Mouse (Mus musculus): ENCODE measurements around the gene Myo19. TPM values are rescaled to one million over a fixed set of nuclear protein-coding genes. Genes with fewer than 3 reads are reported as not detected.

Gene Myo19
- polyA plus RNA-seq, 1 experiment from 2014 or later = 10.9 TPM

- Histone ChIP-seq H3K27me3 (replicated peaks; ENCODE audit: control insufficient read depth, insufficient read depth, low read length) (peaks cover 9% of the 10 kb centered on the region), H3K27ac (replicated peaks; ENCODE audit: low read depth, low read length) (no peak overlapping the region), H3K9me3 (ENCODE audit: control insufficient read depth, low read length) (no peaks in the 10 kb centered on the region), H3K36me3 (ENCODE audit: control insufficient read depth, insufficient read depth, low read length) (no peaks in the 10 kb centered on the region), H3K4me2 (ENCODE audit: low read depth, low read length) (no peak overlapping the region), H3K4me3 (ENCODE audit: low read depth, low read length) (no peak overlapping the region), H3K4me1 (ENCODE audit: control insufficient read depth, insufficient read depth, low read length) (peaks cover 3% of the 10 kb centered on the region; the same call in 1 of the 2 replicates), H3K9ac (ENCODE audit: low read depth, low read length) (no peak overlapping the region)
- 1% methylated on average over 12 of the region's 12 CpGs for WGBS
- ATAC-seq (ENCODE audit: low read depth) (no peak), DNase-seq (ENCODE audit: low spot score) (no peak)
Measured at GRCm38 (mm10) chr11:84944639-84945435, 64.9 kb downstream of the Myo19 start.

GRCm38 (mm10) chr11:84945841-84946240 is 65.9 kb downstream of the Myo19 start:
- Histone ChIP-seq H3K4me1 (ENCODE audit: control insufficient read depth, insufficient read depth, low read length) (peaks cover 3% of the 10 kb centered on the region; the same call in 1 of the 2 replicates), H3K4me3 (ENCODE audit: low read depth, low read length) (no peak overlapping the region), H3K9ac (ENCODE audit: low read depth, low read length) (no peak overlapping the region), H3K4me2 (ENCODE audit: low read depth, low read length) (no peak overlapping the region), H3K27me3 (replicated peaks; ENCODE audit: control insufficient read depth, insufficient read depth, low read length) (peaks cover 9% of the 10 kb centered on the region), H3K9me3 (ENCODE audit: control insufficient read depth, low read length) (no peaks in the 10 kb centered on the region), H3K36me3 (ENCODE audit: control insufficient read depth, insufficient read depth, low read length) (no peaks in the 10 kb centered on the region), H3K27ac (replicated peaks; ENCODE audit: low read depth, low read length) (no peak overlapping the region)
- 36% methylated on average over 3 of the region's 3 CpGs for WGBS
- ATAC-seq (ENCODE audit: low read depth) = no peak
- DNase-seq (ENCODE audit: low spot score) = no peak

GRCm38 (mm10) chr11:84947206-84947605 is 67.3 kb downstream of the Myo19 start:
- no peak for DNase-seq (ENCODE audit: low spot score)
- Histone ChIP-seq H3K4me1 (ENCODE audit: control insufficient read depth, insufficient read depth, low read length) (peaks cover 3% of the 10 kb centered on the region; the same call in 1 of the 2 replicates), H3K9ac (ENCODE audit: low read depth, low read length) (no peak overlapping the region), H3K9me3 (ENCODE audit: control insufficient read depth, low read length) (no peaks in the 10 kb centered on the region), H3K36me3 (ENCODE audit: control insufficient read depth, insufficient read depth, low read length) (no peaks in the 10 kb centered on the region), H3K27me3 (replicated peaks; ENCODE audit: control insufficient read depth, insufficient read depth, low read length) (peaks cover 9% of the 10 kb centered on the region), H3K27ac (replicated peaks; ENCODE audit: low read depth, low read length) (no peak overlapping the region), H3K4me3 (ENCODE audit: low read depth, low read length) (no peak overlapping the region), H3K4me2 (ENCODE audit: low read depth, low read length) (no peak overlapping the region)
- ATAC-seq (ENCODE audit: low read depth) = no peak
- 78% methylated on average over 6 of the region's 6 CpGs for WGBS

GRCm38 (mm10) chr11:84948114-84948513 is 68.2 kb downstream of the Myo19 start:
- H3K4me3 ChIP-seq (ENCODE audit: low read depth, low read length) = no peak overlapping the region
- H3K9ac ChIP-seq (ENCODE audit: low read depth, low read length) = no peak overlapping the region
- no peak overlapping the region for H3K4me2 ChIP-seq (ENCODE audit: low read depth, low read length)
- H3K36me3 ChIP-seq (ENCODE audit: control insufficient read depth, insufficient read depth, low read length) = no peaks in the 10 kb centered on the region
- 56% methylated on average over 3 of the region's 3 CpGs for WGBS
- H3K27me3 ChIP-seq (replicated peaks; ENCODE audit: control insufficient read depth, insufficient read depth, low read length) = peaks cover 9% of the 10 kb centered on the region
- DNase-seq (ENCODE audit: low spot score) = no peak
- no peak overlapping the region for H3K27ac ChIP-seq (replicated peaks; ENCODE audit: low read depth, low read length)
- ATAC-seq (ENCODE audit: low read depth) = no peak
- H3K9me3 ChIP-seq (ENCODE audit: control insufficient read depth, low read length) = no peaks in the 10 kb centered on the region
- peaks cover 3% of the 10 kb centered on the region; the same call in 1 of the 2 replicates for H3K4me1 ChIP-seq (ENCODE audit: control insufficient read depth, insufficient read depth, low read length)

DNA sequence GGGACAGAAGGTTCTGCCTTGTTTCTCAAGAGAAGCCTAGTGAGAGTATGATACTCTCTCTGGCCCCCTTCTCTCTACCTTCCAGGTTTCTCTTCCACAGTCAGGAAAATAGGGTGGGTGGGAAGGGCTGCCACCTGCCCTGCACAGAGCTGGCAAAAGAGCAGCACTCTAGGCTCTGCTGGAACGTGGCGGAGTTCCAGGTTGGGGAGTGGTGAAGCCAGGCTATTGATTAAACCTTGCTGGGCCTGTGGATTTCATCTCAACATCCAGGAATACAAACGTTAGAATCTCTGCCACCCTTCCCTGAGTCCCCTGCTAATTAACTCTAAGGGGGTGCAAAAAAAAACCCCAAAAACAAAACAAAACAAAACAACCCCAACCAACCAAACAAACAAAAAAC is 68.6 kb downstream of the Myo19 start:
- Histone ChIP-seq H3K36me3 (ENCODE audit: control insufficient read depth, insufficient read depth, low read length) (no peaks in the 10 kb centered on the region), H3K4me3 (ENCODE audit: low read depth, low read length) (no peak overlapping the region), H3K27me3 (replicated peaks; ENCODE audit: control insufficient read depth, insufficient read depth, low read length) (peaks cover 9% of the 10 kb centered on the region), H3K4me2 (ENCODE audit: low read depth, low read length) (no peak overlapping the region), H3K9me3 (ENCODE audit: control insufficient read depth, low read length) (no peaks in the 10 kb centered on the region), H3K27ac (replicated peaks; ENCODE audit: low read depth, low read length) (no peak overlapping the region), H3K4me1 (ENCODE audit: control insufficient read depth, insufficient read depth, low read length) (peaks cover 3% of the 10 kb centered on the region; the same call in 1 of the 2 replicates), H3K9ac (ENCODE audit: low read depth, low read length) (no peak overlapping the region)
- no peak for DNase-seq (ENCODE audit: low spot score)
- 45% methylated on average over 3 of the region's 3 CpGs for WGBS
- no peak for ATAC-seq (ENCODE audit: low read depth)

- Histone ChIP-seq H3K4me2 (ENCODE audit: low read depth, low read length) (no peak overlapping the region), H3K27me3 (replicated peaks; ENCODE audit: control insufficient read depth, insufficient read depth, low read length) (peaks cover 22% of the 10 kb centered on the region), H3K9ac (ENCODE audit: low read depth, low read length) (no peak overlapping the region), H3K4me1 (ENCODE audit: control insufficient read depth, insufficient read depth, low read length) (no peaks in the 10 kb centered on the region), H3K4me3 (ENCODE audit: low read depth, low read length) (no peak overlapping the region), H3K36me3 (ENCODE audit: control insufficient read depth, insufficient read depth, low read length) (no peaks in the 10 kb centered on the region), H3K9me3 (ENCODE audit: control insufficient read depth, low read length) (no peaks in the 10 kb centered on the region), H3K27ac (replicated peaks; ENCODE audit: low read depth, low read length) (no peak overlapping the region)
- ATAC-seq (ENCODE audit: low read depth) (no peak), DNase-seq (ENCODE audit: low spot score) (no peak)
- WGBS = 48% methylated on average over 2 of the region's 2 CpGs
Measured at GRCm38 (mm10) chr11:84952611-84953010, 72.7 kb downstream of the Myo19 start.

DNA sequence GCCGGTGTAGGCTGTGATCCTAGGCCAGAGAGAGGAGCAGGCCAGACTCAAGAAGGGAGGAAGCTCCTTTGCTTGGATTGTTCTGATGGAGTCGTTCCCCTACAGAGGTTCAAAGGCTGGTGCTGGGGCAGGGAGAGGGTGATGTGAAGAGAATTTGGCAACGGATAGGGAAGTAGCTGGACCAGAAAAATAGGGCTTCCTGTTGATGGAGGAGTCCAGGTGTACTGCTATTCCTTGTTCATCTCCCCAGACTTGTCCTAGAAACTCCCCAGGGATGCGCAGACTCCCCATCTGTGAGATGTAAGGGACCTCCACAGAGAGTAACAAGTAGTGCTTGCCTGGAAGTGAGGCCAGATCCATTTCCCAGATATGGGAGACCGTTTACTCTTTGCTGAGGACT is 76.5 kb downstream of the Myo19 start:
- no peaks in the 10 kb centered on the region for H3K9me3 ChIP-seq (ENCODE audit: control insufficient read depth, low read length)
- H3K4me3 ChIP-seq (ENCODE audit: low read depth, low read length) = no peak overlapping the region
- no peak overlapping the region for H3K27ac ChIP-seq (replicated peaks; ENCODE audit: low read depth, low read length)
- ATAC-seq (ENCODE audit: low read depth) (no peak), DNase-seq (ENCODE audit: low spot score) (no peak)
- H3K27me3 ChIP-seq (replicated peaks; ENCODE audit: control insufficient read depth, insufficient read depth, low read length) = peaks cover 49% of the 10 kb centered on the region
- 39% methylated on average over 5 of the region's 5 CpGs for WGBS
- H3K36me3 ChIP-seq (ENCODE audit: control insufficient read depth, insufficient read depth, low read length) = no peaks in the 10 kb centered on the region
- no peaks in the 10 kb centered on the region for H3K4me1 ChIP-seq (ENCODE audit: control insufficient read depth, insufficient read depth, low read length)
- H3K4me2 ChIP-seq (ENCODE audit: low read depth, low read length) = no peak overlapping the region
- H3K9ac ChIP-seq (ENCODE audit: low read depth, low read length) = no peak overlapping the region

DNA sequence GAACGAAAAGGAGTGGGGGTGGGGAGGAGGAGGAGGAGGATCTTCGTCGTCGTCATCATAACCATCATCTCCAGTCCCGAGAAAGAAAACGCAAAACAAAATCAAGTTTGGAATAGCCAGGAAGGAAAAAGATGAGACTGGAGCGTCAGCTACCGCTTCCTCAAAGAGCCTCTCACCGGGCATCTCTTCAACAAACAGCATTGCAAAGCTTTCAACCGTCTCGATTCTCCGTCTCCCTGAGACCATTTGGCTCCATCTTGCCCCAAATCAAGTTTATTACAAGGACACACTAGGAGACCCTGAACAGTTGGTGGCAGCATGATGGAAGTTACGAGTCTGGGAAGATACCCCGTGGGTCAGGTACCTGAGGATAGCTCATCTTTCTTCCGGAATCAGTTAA is 77.2 kb downstream of the Myo19 start:
- Histone ChIP-seq H3K4me1 (ENCODE audit: control insufficient read depth, insufficient read depth, low read length) (no peaks in the 10 kb centered on the region), H3K9me3 (ENCODE audit: control insufficient read depth, low read length) (no peaks in the 10 kb centered on the region), H3K4me3 (ENCODE audit: low read depth, low read length) (peak overlapping the region; percentile 30), H3K27ac (replicated peaks; ENCODE audit: low read depth, low read length) (no peak overlapping the region), H3K9ac (ENCODE audit: low read depth, low read length) (no peak overlapping the region), H3K27me3 (replicated peaks; ENCODE audit: control insufficient read depth, insufficient read depth, low read length) (peaks cover 49% of the 10 kb centered on the region), H3K4me2 (ENCODE audit: low read depth, low read length) (peak overlapping the region; percentile 47; the same call in 1 of the 2 replicates), H3K36me3 (ENCODE audit: control insufficient read depth, insufficient read depth, low read length) (no peaks in the 10 kb centered on the region)
- WGBS = 6% methylated on average over 15 of the region's 15 CpGs
- no peak for ATAC-seq (ENCODE audit: low read depth)
- DNase-seq (ENCODE audit: low spot score) = no peak

All from embryonic facial prominence, embryonic 14.5 days (tissue).